Mouse (Mus musculus) midbrain, embryonic 12.5 days (tissue): ENCODE results near the gene Arid5b. TPM values are rescaled to one million over a fixed set of nuclear protein-coding genes. Genes with fewer than 3 reads are reported as not detected.

Source experiments
- ATAC-seq: fragments of 200-750 bp; cut with Nextera tagmentation; 2 replicates; pipeline ENCODE4 v1.8.0; 2017; ENCODE audit warnings: low read depth, moderate TSS enrichment, moderate library complexity; ENCODE audit not compliant: low FRiP score
- H3K27ac ChIP-seq: fragments of 300-500 bp; sonication (generic); replicated peaks from 2 replicates; pipeline ENCODE4 v1.5.1; 2016; ENCODE audit warnings: mild to moderate bottlenecking
- H3K27me3 ChIP-seq: fragments of 300-500 bp; sonication (generic); 2 replicates; pipeline ENCODE4 v1.6.1; 2016; ENCODE audit warnings: mild to moderate bottlenecking
- H3K36me3 ChIP-seq: fragments of 300-500 bp; sonication (generic); 2 replicates; pipeline ENCODE4 v1.6.1; 2016
- H3K4me1 ChIP-seq: fragments of 300-500 bp; sonication (generic); 2 replicates; pipeline ENCODE4 v1.6.1; 2016
- H3K4me2 ChIP-seq: fragments of 300-500 bp; sonication (generic); replicated peaks from 2 replicates; pipeline ENCODE4 v1.6.1; 2016; ENCODE audit warnings: mild to moderate bottlenecking, moderate library complexity
- H3K4me3 ChIP-seq: fragments of 300-500 bp; sonication (generic); 2 replicates; pipeline ENCODE4 v1.5.1; 2016; ENCODE audit warnings: mild to moderate bottlenecking
- H3K9ac ChIP-seq: fragments of 300-500 bp; sonication (generic); replicated peaks from 2 replicates; pipeline ENCODE4 v1.6.1; 2016; ENCODE audit warnings: mild to moderate bottlenecking, moderate library complexity
- H3K9me3 ChIP-seq: fragments of 300-500 bp; sonication (generic); 2 replicates; pipeline ENCODE4 v1.6.1; 2016; ENCODE audit warnings: mild to moderate bottlenecking
- WGBS: fragments of 180-500 bp; shearing (Covaris S2); methylation state at CpG from one replicate; pipeline ENCODE4 v1.1.7; 2016; 5-methylcytosine and 5-hydroxymethylcytosine counted together
- polyA plus RNA-seq: library from polyadenylated mRNA; unstranded; fragments of >200 nt; fragmentation: Nextera tagmentation; extraction: Ambion mirVana; gene quantifications from 2 replicates; pipeline ENCODE4 v1.2.1, GENCODE M21; 2016

Gene Arid5b
- polyA plus RNA-seq, 1 experiment from 2014 or later: 20.7 TPM

- WGBS: 81% methylated on average over 22 of the region's 22 CpGs
- no peak overlapping the region for H3K4me3 ChIP-seq
- ATAC-seq: no peak
- H3K9ac ChIP-seq: no peak overlapping the region
- no peaks in the 10 kb centered on the region for H3K4me1 ChIP-seq
- no peaks in the 10 kb centered on the region; the same call in 1 of the 2 replicates for H3K36me3 ChIP-seq
- no peak overlapping the region for H3K4me2 ChIP-seq
- no peak overlapping the region for H3K27ac ChIP-seq
- H3K9me3 ChIP-seq: no peaks in the 10 kb centered on the region
- H3K27me3 ChIP-seq: no peaks in the 10 kb centered on the region
Observed at GRCm38 (mm10) chr10:68229640-68230565, 48.6 kb downstream of the Arid5b start.

GRCm38 (mm10) chr10:68222676-68223075, 55.9 kb downstream of the Arid5b start:
- Histone ChIP-seq H3K4me1 (no peaks in the 10 kb centered on the region), H3K4me2 (no peak overlapping the region), H3K27ac (no peak overlapping the region), H3K9me3 (peaks cover under 1% of the 10 kb centered on the region; the same call in 1 of the 2 replicates), H3K27me3 (no peaks in the 10 kb centered on the region), H3K36me3 (peaks cover 5% of the 10 kb centered on the region; the same call in 1 of the 2 replicates), H3K9ac (no peak overlapping the region), H3K4me3 (no peak overlapping the region)
- no peak for ATAC-seq
- WGBS: 80% methylated on average over 2 of the region's 2 CpGs

GRCm38 (mm10) chr10:68222012-68222411, 56.5 kb downstream of the Arid5b start:
- H3K27me3 ChIP-seq: no peaks in the 10 kb centered on the region
- no peak overlapping the region for H3K4me3 ChIP-seq
- no peaks in the 10 kb centered on the region for H3K4me1 ChIP-seq
- no peak overlapping the region for H3K9ac ChIP-seq
- WGBS: 94% methylated on average over 3 of the region's 3 CpGs
- ATAC-seq: no peak
- H3K36me3 ChIP-seq: peaks cover 11% of the 10 kb centered on the region
- no peak overlapping the region for H3K27ac ChIP-seq
- H3K4me2 ChIP-seq: no peak overlapping the region
- peaks cover 8% of the 10 kb centered on the region; the same call in 1 of the 2 replicates for H3K9me3 ChIP-seq

GRCm38 (mm10) chr10:68219327-68219726, 59.2 kb downstream of the Arid5b start:
- ATAC-seq: no peak
- Histone ChIP-seq H3K4me2 (no peak overlapping the region), H3K9me3 (peaks cover 13% of the 10 kb centered on the region), H3K4me3 (no peak overlapping the region), H3K9ac (no peak overlapping the region), H3K36me3 (peaks cover 13% of the 10 kb centered on the region), H3K4me1 (no peaks in the 10 kb centered on the region), H3K27me3 (no peaks in the 10 kb centered on the region), H3K27ac (no peak overlapping the region)
- WGBS: 91% methylated on average over 9 of the region's 9 CpGs

- Histone ChIP-seq H3K4me1 (no peaks in the 10 kb centered on the region), H3K9ac (no peak overlapping the region), H3K27ac (no peak overlapping the region), H3K4me3 (no peak overlapping the region), H3K27me3 (no peaks in the 10 kb centered on the region), H3K4me2 (no peak overlapping the region), H3K9me3 (peaks cover 13% of the 10 kb centered on the region), H3K36me3 (peaks cover 13% of the 10 kb centered on the region)
- 91% methylated on average over 4 of the region's 4 CpGs for WGBS
- no peak for ATAC-seq
Observed at GRCm38 (mm10) chr10:68218678-68219077, 59.9 kb downstream of the Arid5b start.

- no peak for ATAC-seq
- Histone ChIP-seq H3K27me3 (no peaks in the 10 kb centered on the region), H3K27ac (no peak overlapping the region), H3K4me1 (peaks cover 17% of the 10 kb centered on the region), H3K9ac (no peak overlapping the region), H3K4me3 (no peak overlapping the region), H3K36me3 (peaks cover 8% of the 10 kb centered on the region), H3K9me3 (peaks cover 13% of the 10 kb centered on the region), H3K4me2 (no peak overlapping the region)
- 93% methylated on average over 9 of the region's 9 CpGs for WGBS
Observed at GRCm38 (mm10) chr10:68214809-68215468, 63.6 kb downstream of the Arid5b start.

GRCm38 (mm10) chr10:68212061-68212915, 66.3 kb downstream of the Arid5b start:
- no peaks in the 10 kb centered on the region for H3K27me3 ChIP-seq
- no peak overlapping the region for H3K27ac ChIP-seq
- no peak overlapping the region for H3K4me3 ChIP-seq
- H3K9me3 ChIP-seq: peaks cover 8% of the 10 kb centered on the region
- peak; percentile 17; the same call in 1 of the 2 replicates for ATAC-seq
- no peak overlapping the region for H3K4me2 ChIP-seq
- peaks cover 33% of the 10 kb centered on the region for H3K4me1 ChIP-seq
- peaks cover 5% of the 10 kb centered on the region for H3K36me3 ChIP-seq
- H3K9ac ChIP-seq: no peak overlapping the region
- WGBS: 29% methylated on average over 10 of the region's 10 CpGs

GRCm38 (mm10) chr10:68211514-68211913, 67.0 kb downstream of the Arid5b start:
- ATAC-seq: no peak
- H3K9me3 ChIP-seq: peaks cover 3% of the 10 kb centered on the region; the same call in 1 of the 2 replicates
- no peak overlapping the region for H3K27ac ChIP-seq
- 0 out of 2 replicates have a peak, but pooled peaks cover 3% of the 10 kb centered on the region for H3K36me3 ChIP-seq
- H3K4me3 ChIP-seq: no peak overlapping the region
- no peak overlapping the region for H3K4me2 ChIP-seq
- H3K27me3 ChIP-seq: no peaks in the 10 kb centered on the region
- whole genome bisulfite sequencing: 73% methylated on average over 2 of the region's 2 CpGs
- H3K9ac ChIP-seq: no peak overlapping the region
- peaks cover 33% of the 10 kb centered on the region for H3K4me1 ChIP-seq

- no peaks in the 10 kb centered on the region for H3K9me3 ChIP-seq
- H3K27me3 ChIP-seq: no peaks in the 10 kb centered on the region
- no peak overlapping the region for H3K27ac ChIP-seq
- H3K36me3 ChIP-seq: no peaks in the 10 kb centered on the region
- peaks cover 33% of the 10 kb centered on the region for H3K4me1 ChIP-seq
- H3K9ac ChIP-seq: no peak overlapping the region
- no peak overlapping the region for H3K4me3 ChIP-seq
- no peak overlapping the region for H3K4me2 ChIP-seq
- WGBS: 87% methylated on average over 12 of the region's 12 CpGs
- no peak for ATAC-seq
Observed at GRCm38 (mm10) chr10:68210025-68210642, 68.4 kb downstream of the Arid5b start.

GRCm38 (mm10) chr10:68208670-68209065, 69.9 kb downstream of the Arid5b start:
- H3K4me3 ChIP-seq: no peak overlapping the region
- 0 out of 2 replicates have a peak overlapping the region, but pooled peaks have one; percentile 27 for H3K27ac ChIP-seq
- no peaks in the 10 kb centered on the region for H3K27me3 ChIP-seq
- no peak overlapping the region for H3K9ac ChIP-seq
- no peak for ATAC-seq
- WGBS: 73% methylated on average over 5 of the region's 5 CpGs
- no peaks in the 10 kb centered on the region for H3K9me3 ChIP-seq
- peaks cover 33% of the 10 kb centered on the region for H3K4me1 ChIP-seq
- H3K36me3 ChIP-seq: no peaks in the 10 kb centered on the region
- no peak overlapping the region for H3K4me2 ChIP-seq
